Mouse (Mus musculus): ENCODE data around the gene Krtap5-2.

- no peak for TF ChIP-seq CTCF (IDR thresholded peaks at IDR 0.05; ENCODE audit: borderline replicate concordance, insufficient read depth, low read depth, low read length)
- no peak for TF ChIP-seq POLR2A (IDR thresholded peaks at IDR 0.05; ENCODE audit: borderline replicate concordance, insufficient read depth, low read length)
These were observed 12.4 kb upstream of the Krtap5-2 start for GRCm38 (mm10) chr7:142188156-142188555.

All from cerebellum, adult 2 months (tissue).